Mouse (Mus musculus): ENCODE results near the gene Gm49387.

The Gm49387 gene

GRCm38 (mm10) chr14:31576846-31577697 is 63.6 kb downstream of the Gm49387 start:
- CTCF ChIA-PET = interaction anchor here (0.7 kb wide), 2 partner anchors 65 to 1216 kb away, joined by 8 to 11 read pairs; no protein-coding TSS in a partner anchor

GRCm38 (mm10) chr14:31575866-31576265 is 64.8 kb downstream of the Gm49387 start:
- CTCF ChIA-PET = no interaction called here

GRCm38 (mm10) chr14:31574903-31575665 is 65.6 kb downstream of the Gm49387 start:
- CTCF ChIA-PET = no interaction called here

GRCm38 (mm10) chr14:31572561-31573175 is 68.0 kb downstream of the Gm49387 start:
- CTCF ChIA-PET = no interaction called here

GRCm38 (mm10) chr14:31571419-31571818 is 69.3 kb downstream of the Gm49387 start:
- CTCF ChIA-PET = no interaction called here

GRCm38 (mm10) chr14:31570131-31570951 is 70.3 kb downstream of the Gm49387 start:
- CTCF ChIA-PET = no interaction called here

- CTCF ChIA-PET = no interaction called here
These were observed 71.5 kb downstream of the Gm49387 start for GRCm38 (mm10) chr14:31569151-31569631.

- CTCF ChIA-PET = interaction anchor here (0.6 kb wide), 1 partner anchor 45 kb away, joined by 3 read pairs; no protein-coding TSS in a partner anchor
These were observed 75.0 kb downstream of the Gm49387 start for GRCm38 (mm10) chr14:31565478-31566212.

GRCm38 (mm10) chr14:31564452-31565179 is 76.1 kb downstream of the Gm49387 start:
- CTCF ChIA-PET = interaction anchor here (0.6 kb wide), 1 partner anchor 46 kb away, joined by 3 read pairs; no protein-coding TSS in a partner anchor

GRCm38 (mm10) chr14:31560886-31561285 is 79.8 kb downstream of the Gm49387 start:
- CTCF ChIA-PET = no interaction called here

GRCm38 (mm10) chr14:31559216-31559615 is 81.5 kb downstream of the Gm49387 start:
- CTCF ChIA-PET = no interaction called here

- CTCF ChIA-PET = no interaction called here
These were observed 82.9 kb downstream of the Gm49387 start for GRCm38 (mm10) chr14:31557784-31558183.

- CTCF ChIA-PET = no interaction called here
These were observed 83.4 kb downstream of the Gm49387 start for GRCm38 (mm10) chr14:31557273-31557672.

- CTCF ChIA-PET = no interaction called here
These were observed 84.0 kb downstream of the Gm49387 start for GRCm38 (mm10) chr14:31556526-31557260.

GRCm38 (mm10) chr14:31555963-31556434 is 84.7 kb downstream of the Gm49387 start:
- CTCF ChIA-PET = no interaction called here

- CTCF ChIA-PET = interaction anchor here (0.6 kb wide), 1 partner anchor 65 kb away, joined by 3 read pairs; no protein-coding TSS in a partner anchor
These were observed 85.7 kb downstream of the Gm49387 start for GRCm38 (mm10) chr14:31555021-31555420.

GRCm38 (mm10) chr14:31543885-31544442 is 96.7 kb downstream of the Gm49387 start:
- CTCF ChIA-PET = no interaction called here

- CTCF ChIA-PET = no interaction called here
These were observed 103.4 kb downstream of the Gm49387 start for GRCm38 (mm10) chr14:31537298-31537697.

GRCm38 (mm10) chr14:31532656-31533055 is 108.0 kb downstream of the Gm49387 start:
- CTCF ChIA-PET = interaction anchor here (0.6 kb wide), 1 partner anchor 186 kb away, joined by 3 read pairs; no protein-coding TSS in a partner anchor

Data from spleen, embryonic (tissue).